Mouse (Mus musculus) heart, postnatal 0 days (tissue): Measurements from ENCODE around the gene Prkch. TPM values are rescaled to one million over a fixed set of nuclear protein-coding genes. Genes with fewer than 3 reads are reported as not detected.

ENCODE experiments used
- ATAC-seq: fragments of 200-750 bp; cut with Nextera tagmentation; 2 replicates; pipeline ENCODE4 v1.8.0; 2017; ENCODE audit warnings: low read depth, moderate number of reproducible peaks, moderate library complexity; ENCODE audit not compliant: insufficient read depth
- DNase-seq: peaks from one replicate; pipeline ENCODE4 v3.0.0-alpha.2; 2016; ENCODE audit warnings: low spot score
- H3K27ac ChIP-seq: fragments of 300-500 bp; sonication (generic); 2 replicates; pipeline ENCODE4 v1.5.1; 2014; ENCODE audit warnings: low read depth, mild to moderate bottlenecking
- H3K27me3 ChIP-seq: fragments of 300-500 bp; sonication (generic); 2 replicates; pipeline ENCODE4 v1.6.1; 2014; ENCODE audit warnings: low read length, mixed read lengths; ENCODE audit not compliant: control insufficient read depth, insufficient read depth
- H3K36me3 ChIP-seq: fragments of 300-500 bp; sonication (generic); replicated peaks from 2 replicates; pipeline ENCODE4 v1.6.1; 2014; ENCODE audit warnings: low read length, mixed read lengths; ENCODE audit not compliant: control insufficient read depth, insufficient read depth
- H3K4me1 ChIP-seq: fragments of 300-500 bp; sonication (generic); 2 replicates; pipeline ENCODE4 v1.6.1; 2014; ENCODE audit warnings: antibody characterized with exemption; ENCODE audit not compliant: control insufficient read depth, insufficient read depth
- H3K4me2 ChIP-seq: fragments of 300-500 bp; sonication (generic); 2 replicates; pipeline ENCODE4 v1.6.1; 2014; ENCODE audit warnings: low read depth, mild to moderate bottlenecking, low read length, moderate library complexity
- H3K4me3 ChIP-seq: fragments of 300-500 bp; sonication (generic); 2 replicates; pipeline ENCODE4 v1.5.1; 2014; ENCODE audit warnings: low read depth, low read length
- H3K9ac ChIP-seq: fragments of 300-500 bp; sonication (generic); replicated peaks from 2 replicates; pipeline ENCODE4 v1.6.1; 2014; ENCODE audit warnings: low read depth, low read length, mixed read lengths
- H3K9me3 ChIP-seq: fragments of 300-500 bp; sonication (generic); replicated peaks from 2 replicates; pipeline ENCODE4 v1.6.1; 2016; ENCODE audit warnings: low read length; ENCODE audit not compliant: control insufficient read depth
- CTCF ChIP-seq: IDR thresholded peaks from 2 replicates; pipeline ENCODE4 v1.5.1; 2016; ENCODE audit warnings: antibody characterized with exemption, control low read depth, low read depth
- EP300 ChIP-seq: IDR thresholded peaks from 2 replicates; pipeline ENCODE4 v1.6.1; 2016; ENCODE audit warnings: antibody characterized with exemption, low read depth
- WGBS: fragments of 180-500 bp; shearing (Covaris S2); extraction: QIAGEN DNeasy Blood & Tissue Kit; methylation state at CpG from one replicate; pipeline ENCODE4 v1.1.7; 2014; 5-methylcytosine and 5-hydroxymethylcytosine counted together
- polyA plus RNA-seq: library from polyadenylated mRNA; unstranded; fragments of >200 nt; fragmentation: Nextera tagmentation; extraction: Ambion mirVana; gene quantifications from 2 replicates; pipeline ENCODE4 v1.2.1, GENCODE M21; 2015
- total RNA-seq: library from RNA; depleted of rRNA; stranded (reverse); fragments of >200 nt; gene quantifications from 2 replicates; pipeline ENCODE4 v1.2.3, GENCODE M21; 2014; ENCODE audit warnings: low replicate concordance

The Prkch gene
- total and polyA plus RNA-seq, 2 experiments from 2014 or later = 7.9 to 20.5 TPM

- no peaks in the 10 kb centered on the region for H3K9me3 ChIP-seq
- 0 out of 2 replicates have a peak, but pooled peaks cover 5% of the 10 kb centered on the region for H3K36me3 ChIP-seq
- no peak for DNase-seq
- 90% methylated on average over 10 of the region's 10 CpGs for WGBS
- no peak overlapping the region for H3K4me2 ChIP-seq
- peaks cover 24% of the 10 kb centered on the region for H3K4me1 ChIP-seq
- H3K9ac ChIP-seq = no peak overlapping the region
- no peak overlapping the region for H3K4me3 ChIP-seq
- H3K27me3 ChIP-seq = no peaks in the 10 kb centered on the region
- no peak for TF ChIP-seq EP300
- TF ChIP-seq CTCF = no peak
- no peak for ATAC-seq
- H3K27ac ChIP-seq = no peak overlapping the region
Observed at GRCm38 (mm10) chr12:73723887-73724286, 139.3 kb downstream of the Prkch start.

DNA sequence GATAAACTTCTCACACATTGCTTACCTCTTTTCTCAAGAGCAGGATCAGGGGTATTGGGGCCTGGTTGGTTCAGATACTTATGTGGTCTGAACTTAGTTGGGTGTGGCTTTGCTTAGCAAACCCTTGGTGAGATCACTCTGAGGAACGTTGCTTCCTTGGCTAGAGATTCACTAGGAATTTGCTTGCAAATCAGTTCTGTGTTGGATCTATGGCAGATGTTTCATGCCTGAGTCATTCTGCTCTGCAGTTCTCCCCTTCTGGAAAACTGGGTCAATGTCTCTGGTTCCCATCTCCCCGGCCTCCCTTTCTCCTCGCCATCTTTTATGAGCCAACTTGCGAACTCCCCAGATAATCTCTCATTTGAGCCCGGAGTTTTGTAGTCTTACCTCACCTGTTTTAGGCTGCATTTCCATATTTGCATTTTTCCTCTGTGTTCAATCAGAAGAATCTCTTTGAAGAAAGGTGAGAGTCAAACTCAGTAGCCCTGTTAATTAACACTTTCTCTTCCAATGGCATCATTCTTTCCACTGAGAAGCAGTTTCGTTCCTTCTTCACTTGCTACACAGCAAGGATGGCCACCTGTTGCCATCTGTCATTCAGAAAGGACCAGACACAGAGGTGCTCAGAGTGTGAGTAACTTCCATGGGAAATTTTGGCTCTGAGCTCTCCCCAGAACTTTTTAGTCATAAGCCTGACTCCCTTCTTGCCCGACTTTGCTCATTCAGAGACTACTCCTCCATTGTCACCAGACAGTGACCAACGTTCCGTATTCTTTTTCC, 141.4 kb downstream of the Prkch start:
- Histone ChIP-seq H3K27ac (no peak overlapping the region), H3K36me3 (0 out of 2 replicates have a peak, but pooled peaks cover 5% of the 10 kb centered on the region), H3K4me3 (no peak overlapping the region), H3K27me3 (no peaks in the 10 kb centered on the region), H3K4me1 (peaks cover 38% of the 10 kb centered on the region), H3K4me2 (no peak overlapping the region), H3K9me3 (no peaks in the 10 kb centered on the region), H3K9ac (no peak overlapping the region)
- no peak for ATAC-seq
- no peak for DNase-seq
- WGBS = 84% methylated on average over 9 of the region's 9 CpGs
- TF ChIP-seq CTCF = no peak
- no peak for TF ChIP-seq EP300

DNA sequence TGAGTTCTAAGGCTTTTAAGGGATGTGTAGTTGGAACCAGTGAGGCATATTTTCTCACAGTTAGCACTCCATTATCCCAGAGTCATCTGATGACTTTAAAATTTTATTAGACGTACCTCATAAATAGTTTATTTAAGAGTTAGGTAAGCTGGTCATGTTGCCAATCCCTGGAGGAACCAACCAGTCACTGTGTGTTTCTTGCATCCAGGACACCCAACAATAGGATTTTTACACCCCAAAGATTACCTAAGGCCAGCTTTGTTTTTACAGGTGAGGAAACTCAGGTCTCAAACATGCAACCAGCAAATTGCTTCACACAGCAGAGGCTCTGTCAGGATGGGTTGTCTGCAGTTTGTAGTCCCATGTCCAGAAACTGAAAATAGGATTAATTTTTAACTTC, 142.4 kb downstream of the Prkch start:
- ATAC-seq (no peak), DNase-seq (no peak)
- TF ChIP-seq EP300 (no peak), CTCF (no peak)
- Histone ChIP-seq H3K9me3 (no peaks in the 10 kb centered on the region), H3K27ac (no peak overlapping the region), H3K27me3 (no peaks in the 10 kb centered on the region), H3K4me2 (no peak overlapping the region), H3K4me1 (peaks cover 33% of the 10 kb centered on the region), H3K4me3 (no peak overlapping the region), H3K36me3 (0 out of 2 replicates have a peak, but pooled peaks cover 5% of the 10 kb centered on the region), H3K9ac (no peak overlapping the region)
- 93% methylated on average over 1 of the region's 1 CpGs for WGBS

- ATAC-seq = no peak
- DNase-seq = no peak
- WGBS = 70% methylated on average over 4 of the region's 4 CpGs
- TF ChIP-seq EP300 (no peak), CTCF (no peak)
- H3K9me3 ChIP-seq = no peaks in the 10 kb centered on the region
- no peak overlapping the region for H3K4me2 ChIP-seq
- no peaks in the 10 kb centered on the region for H3K27me3 ChIP-seq
- H3K9ac ChIP-seq = no peak overlapping the region
- H3K36me3 ChIP-seq = no peaks in the 10 kb centered on the region
- H3K27ac ChIP-seq = no peak overlapping the region
- peaks cover 27% of the 10 kb centered on the region for H3K4me1 ChIP-seq
- no peak overlapping the region for H3K4me3 ChIP-seq
Observed at GRCm38 (mm10) chr12:73730603-73731002, 146.0 kb downstream of the Prkch start.

DNA sequence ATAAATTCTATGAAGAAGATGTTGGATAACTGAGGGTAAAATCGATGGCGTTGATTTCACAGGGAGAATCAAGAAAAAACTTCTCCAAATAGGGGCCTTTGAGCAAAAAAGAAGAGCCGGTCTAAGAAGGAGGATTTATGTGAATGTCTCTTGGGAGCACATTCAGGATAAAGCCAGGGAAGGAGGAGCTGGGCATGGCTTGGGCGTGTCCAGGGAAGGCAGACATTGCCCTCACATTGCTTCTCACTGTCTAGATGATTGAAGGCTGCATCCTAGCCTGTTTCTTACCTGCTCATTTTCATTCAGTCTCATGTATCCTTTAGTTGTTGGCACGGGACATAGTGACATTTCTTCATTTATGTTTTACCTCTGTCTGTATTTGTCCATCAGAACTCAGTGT, 146.5 kb downstream of the Prkch start:
- Histone ChIP-seq H3K4me3 (no peak overlapping the region), H3K27ac (no peak overlapping the region), H3K27me3 (no peaks in the 10 kb centered on the region), H3K9me3 (no peaks in the 10 kb centered on the region), H3K9ac (no peak overlapping the region), H3K4me1 (peaks cover 27% of the 10 kb centered on the region), H3K36me3 (no peaks in the 10 kb centered on the region), H3K4me2 (no peak overlapping the region)
- no peak for TF ChIP-seq EP300
- TF ChIP-seq CTCF = no peak
- no peak for DNase-seq
- 85% methylated on average over 5 of the region's 5 CpGs for WGBS
- ATAC-seq = no peak
